Mouse (Mus musculus) limb, embryonic 14.5 days (tissue): ENCODE results near the gene Pam16. TPM values are rescaled to one million over a fixed set of nuclear protein-coding genes. Genes with fewer than 3 reads are reported as not detected.
A peak's percentile ranks its signal among the peaks of the same experiment; 100 is the strongest.

Experiments used
- ATAC-seq: fragments of 200-750 bp; cut with Nextera tagmentation; 2 replicates; pipeline ENCODE4 v1.8.0; 2017; ENCODE audit warnings: low read depth, moderate number of reproducible peaks, moderate TSS enrichment; ENCODE audit not compliant: low FRiP score
- DNase-seq: peaks from one replicate; pipeline ENCODE4 v3.0.0-alpha.2; 2015; ENCODE audit warnings: low spot score
- H3K27ac ChIP-seq: fragments of 300-500 bp; sonication (generic); replicated peaks from 2 replicates; pipeline ENCODE4 v1.5.1; 2014; ENCODE audit warnings: low read depth, mild to moderate bottlenecking, low read length, moderate library complexity, mixed read lengths
- H3K27me3 ChIP-seq: fragments of 300-500 bp; sonication (generic); 2 replicates; pipeline ENCODE4 v1.6.1; 2014; ENCODE audit warnings: low read length, mixed read lengths; ENCODE audit not compliant: control insufficient read depth, insufficient read depth
- H3K36me3 ChIP-seq: fragments of 300-500 bp; sonication (generic); 2 replicates; pipeline ENCODE4 v1.6.1; 2014; ENCODE audit warnings: mild to moderate bottlenecking, low read length, moderate library complexity, mixed read lengths; ENCODE audit not compliant: control insufficient read depth, insufficient read depth
- H3K4me1 ChIP-seq: fragments of 300-500 bp; sonication (generic); 2 replicates; pipeline ENCODE4 v1.6.1; 2014; ENCODE audit warnings: antibody characterized with exemption, low read length, mixed read lengths; ENCODE audit not compliant: control insufficient read depth, insufficient read depth
- H3K4me2 ChIP-seq: fragments of 300-500 bp; sonication (generic); replicated peaks from 2 replicates; pipeline ENCODE4 v1.6.1; 2014; ENCODE audit warnings: low read depth, mild to moderate bottlenecking, low read length, moderate library complexity; ENCODE audit not compliant: severe bottlenecking
- H3K4me3 ChIP-seq: fragments of 300-500 bp; sonication (generic); replicated peaks from 2 replicates; pipeline ENCODE4 v1.5.1; 2014; ENCODE audit warnings: low read length
- H3K9ac ChIP-seq: fragments of 300-500 bp; sonication (generic); 2 replicates; pipeline ENCODE4 v1.6.1; 2014; ENCODE audit warnings: mild to moderate bottlenecking, low read depth, low read length, moderate library complexity; ENCODE audit not compliant: severe bottlenecking
- H3K9me3 ChIP-seq: fragments of 300-500 bp; sonication (generic); 2 replicates; pipeline ENCODE4 v1.6.1; 2016; ENCODE audit warnings: low read length; ENCODE audit not compliant: control insufficient read depth
- POLR2A ChIP-seq: fragments of 200-500 bp; IDR thresholded peaks from 2 replicates; pipeline ENCODE4 v1.8.0; 2012; ENCODE audit warnings: inconsistent platforms, mild to moderate bottlenecking, moderate library complexity, borderline replicate concordance; ENCODE audit not compliant: insufficient read depth, insufficient read length; ENCODE audit errors: extremely low read depth
- WGBS: fragments of 180-500 bp; shearing (Covaris S2); extraction: QIAGEN DNeasy Blood & Tissue Kit; methylation state at CpG from one replicate; pipeline ENCODE4 v1.1.7; 2014; 5-methylcytosine and 5-hydroxymethylcytosine counted together
- polyA plus RNA-seq, 2 experiments: library from polyadenylated mRNA; depleted of rRNA in 1 of 2; stranded (reverse) in 1 of 2; unstranded in 1 of 2; fragments of >200 nt; fragmentation: Nextera tagmentation in 1 of 2; extraction: Ambion mirVana in 1 of 2; gene quantifications; 2 replicates each; pipeline versions ENCODE4 v1.2.1 to v1.2.3; 2012 to 2014

Pam16 gene
- polyA plus RNA-seq, 2 experiments = 80.1 to 92.5 TPM

- no peak overlapping the region for H3K4me2 ChIP-seq
- peaks cover 16% of the 10 kb centered on the region for H3K36me3 ChIP-seq
- H3K9ac ChIP-seq = no peak overlapping the region
- WGBS = 64% methylated on average over 4 of the region's 4 CpGs
- no peaks in the 10 kb centered on the region for H3K9me3 ChIP-seq
- peaks cover 4% of the 10 kb centered on the region; the same call in 1 of the 2 replicates for H3K4me1 ChIP-seq
- TF ChIP-seq POLR2A = no peak
- no peak overlapping the region for H3K4me3 ChIP-seq
- no peak overlapping the region for H3K27ac ChIP-seq
- DNase-seq (no peak), ATAC-seq (no peak)
- no peaks in the 10 kb centered on the region for H3K27me3 ChIP-seq
These were observed 11.0 kb upstream of the Pam16 start for GRCm38 (mm10) chr16:4635760-4636159.

GRCm38 (mm10) chr16:4634681-4635080 lies 9.9 kb upstream of the Pam16 start:
- Histone ChIP-seq H3K9ac (no peak overlapping the region), H3K9me3 (no peaks in the 10 kb centered on the region), H3K36me3 (peaks cover 16% of the 10 kb centered on the region), H3K4me3 (no peak overlapping the region), H3K27ac (no peak overlapping the region), H3K4me1 (0 out of 2 replicates have a peak, but pooled peaks cover 3% of the 10 kb centered on the region), H3K4me2 (no peak overlapping the region), H3K27me3 (no peaks in the 10 kb centered on the region)
- no peak for DNase-seq
- 72% methylated on average over 8 of the region's 9 CpGs for WGBS
- ATAC-seq = no peak
- TF ChIP-seq POLR2A = no peak

- H3K9me3 ChIP-seq = no peaks in the 10 kb centered on the region
- ATAC-seq (no peak), DNase-seq (no peak)
- H3K9ac ChIP-seq = no peak overlapping the region
- H3K27me3 ChIP-seq = no peaks in the 10 kb centered on the region
- WGBS = 88% methylated on average over 3 of the region's 3 CpGs
- no peaks in the 10 kb centered on the region for H3K4me1 ChIP-seq
- TF ChIP-seq POLR2A = no peak
- no peak overlapping the region for H3K4me3 ChIP-seq
- H3K27ac ChIP-seq = no peak overlapping the region
- peaks cover 16% of the 10 kb centered on the region for H3K36me3 ChIP-seq
- no peak overlapping the region for H3K4me2 ChIP-seq
These were observed 8.9 kb upstream of the Pam16 start for GRCm38 (mm10) chr16:4633661-4634060.

- no peak for DNase-seq
- no peak for TF ChIP-seq POLR2A
- 30% methylated on average over 7 of the region's 7 CpGs for WGBS
- ATAC-seq = peak; percentile 35; the same call in 1 of the 2 replicates
- Histone ChIP-seq H3K9me3 (no peaks in the 10 kb centered on the region), H3K4me2 (no peak overlapping the region), H3K27ac (no peak overlapping the region), H3K9ac (no peak overlapping the region), H3K4me3 (no peak overlapping the region), H3K27me3 (no peaks in the 10 kb centered on the region), H3K4me1 (no peaks in the 10 kb centered on the region), H3K36me3 (peaks cover 18% of the 10 kb centered on the region)
These were observed 7.3 kb upstream of the Pam16 start for GRCm38 (mm10) chr16:4632050-4632449.

DNA sequence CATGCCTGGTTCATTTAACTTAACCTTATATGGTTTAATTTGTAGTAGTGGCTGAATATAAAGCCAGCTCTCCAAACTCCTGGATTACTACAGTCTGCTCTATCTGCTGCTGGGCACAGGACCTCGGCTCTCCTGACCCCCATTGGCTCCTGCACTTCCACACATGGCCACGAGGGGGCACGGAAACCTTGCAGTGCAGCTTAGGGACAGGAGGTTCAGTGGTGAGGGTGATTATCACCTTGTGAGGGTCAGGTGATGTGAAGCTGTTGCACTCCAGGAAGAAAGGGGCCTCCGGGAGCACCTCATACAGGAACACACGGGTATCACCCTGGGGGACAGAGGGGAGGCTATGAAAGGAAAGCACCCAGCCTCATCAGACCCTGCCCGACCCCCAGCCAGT lies 5.2 kb upstream of the Pam16 start:
- ATAC-seq = peak; percentile 48; the same call in 1 of the 2 replicates
- Histone ChIP-seq H3K27ac (no peak overlapping the region), H3K4me1 (peaks cover 2% of the 10 kb centered on the region; the same call in 1 of the 2 replicates), H3K36me3 (peaks cover 22% of the 10 kb centered on the region), H3K9me3 (no peaks in the 10 kb centered on the region), H3K9ac (no peak overlapping the region), H3K4me3 (no peak overlapping the region), H3K27me3 (no peaks in the 10 kb centered on the region), H3K4me2 (no peak overlapping the region)
- DNase-seq = peak; percentile 53
- TF ChIP-seq POLR2A = no peak
- WGBS = 19% methylated on average over 6 of the region's 6 CpGs
